Mouse (Mus musculus): ENCODE results near the gene Nemp1. TPM values are rescaled to one million over a fixed set of nuclear protein-coding genes. Genes with fewer than 3 reads are reported as not detected.
"Not testable (repeated sequence)": the region's sequence is repeated elsewhere in the genome, so short reads cannot be mapped to it uniquely, and the experiment has no call there.

The Nemp1 gene
- total RNA-seq, 2 experiments from 2014 or later: 2.7 to 4.5 TPM

GRCm38 (mm10) chr10:127642772-127643552, 23.7 kb upstream of the Nemp1 start, which contains the start of gene Stat6:
Gene Stat6, plus strand, starts transcription at chr10:127642986.
- intact Hi-C loops (cut with DNase I): loop anchor here (1.0 to 5.0 kb wide), 3 partner anchors 23 to 109 kb away; partner anchors contain the start of genes Gpr182, Nemp1 and Zbtb39
- peak; percentile 79 to 85 for DNase-seq

- DNase-seq: peak; percentile 86 to 87
- intact Hi-C loops (cut with DNase I): loop anchor here (1.0 to 5.0 kb wide), 3 partner anchors 23 to 109 kb away; partner anchors contain the start of genes Gpr182, Nemp1 and Zbtb39
Measured at GRCm38 (mm10) chr10:127643553-127644238, 23.0 kb upstream of the Nemp1 start.

GRCm38 (mm10) chr10:127645791-127646190, 20.9 kb upstream of the Nemp1 start:
- DNase-seq: no peak
- intact Hi-C loops (cut with DNase I): loop anchor here (2.0 kb wide), 1 partner anchor 15 kb away; no protein-coding TSS in a partner anchor

- no peak for DNase-seq
- intact Hi-C loops (cut with DNase I): no loop called here
Measured at GRCm38 (mm10) chr10:127652906-127653638, 13.6 kb upstream of the Nemp1 start.

GRCm38 (mm10) chr10:127654970-127655579, 11.6 kb upstream of the Nemp1 start:
- intact Hi-C loops (cut with DNase I): no loop called here
- DNase-seq: no peak

- DNase-seq; intact Hi-C loops (cut with DNase I): not testable (repeated sequence)
Measured at GRCm38 (mm10) chr10:127657617-127658016, 9.1 kb upstream of the Nemp1 start.

GRCm38 (mm10) chr10:127658076-127658475, 8.6 kb upstream of the Nemp1 start:
- DNase-seq: no peak
- intact Hi-C loops (cut with DNase I): no loop called here

- DNase-seq: no peak
- intact Hi-C loops (cut with DNase I): no loop called here
Measured at GRCm38 (mm10) chr10:127659551-127659950, 7.2 kb upstream of the Nemp1 start.

GRCm38 (mm10) chr10:127661291-127661914, 5.3 kb upstream of the Nemp1 start:
- DNase-seq: no peak
- intact Hi-C loops (cut with DNase I): loop anchor here (2.0 to 10.0 kb wide), 2 partner anchors 15 to 513 kb away; no protein-coding TSS in a partner anchor

- intact Hi-C loops (cut with DNase I): loop anchor here (2.0 to 10.0 kb wide), 2 partner anchors 15 to 513 kb away; no protein-coding TSS in a partner anchor
- DNase-seq: peak; percentile 64 to 73
Measured at GRCm38 (mm10) chr10:127661915-127662663, 4.6 kb upstream of the Nemp1 start.

- intact Hi-C loops (cut with DNase I): loop anchor here (10.0 kb wide), 1 partner anchor 512 kb away; no protein-coding TSS in a partner anchor
- DNase-seq: no peak
Measured at GRCm38 (mm10) chr10:127662666-127663253, 3.9 kb upstream of the Nemp1 start.

GRCm38 (mm10) chr10:127663590-127663989, 3.1 kb upstream of the Nemp1 start:
- intact Hi-C loops (cut with DNase I): loop anchor here (10.0 kb wide), 1 partner anchor 511 kb away; no protein-coding TSS in a partner anchor
- DNase-seq: no peak

GRCm38 (mm10) chr10:127664166-127664565, 2.5 kb upstream of the Nemp1 start:
- intact Hi-C loops (cut with DNase I): loop anchor here (10.0 kb wide), 1 partner anchor 511 kb away; no protein-coding TSS in a partner anchor
- DNase-seq: no peak

GRCm38 (mm10) chr10:127664891-127665290, 1.8 kb upstream of the Nemp1 start:
- intact Hi-C loops (cut with DNase I): loop anchor here (5.0 to 10.0 kb wide), 2 partner anchors 378 to 510 kb away; partner anchors contain the start of gene Mbd6
- no peak for DNase-seq

- peak in 1 of 2 experiments; percentile 52 for DNase-seq
- intact Hi-C loops (cut with DNase I): loop anchor here (1.0 to 10.0 kb wide), 3 partner anchors 22 to 509 kb away; partner anchors contain the start of gene Mbd6
Measured at GRCm38 (mm10) chr10:127665366-127666181, 1.1 kb upstream of the Nemp1 start.

GRCm38 (mm10) chr10:127667269-127668092, 780 bp downstream of the Nemp1 start:
- peak; percentile 83 to 87 for DNase-seq
- intact Hi-C loops (cut with DNase I): loop anchor here (5.0 to 10.0 kb wide), 2 partner anchors 380 to 507 kb away; partner anchors contain the start of gene Mbd6
